Mouse (Mus musculus) forebrain, postnatal 0 days (tissue): ENCODE data around the gene Lrrtm3. TPM values are rescaled to one million over a fixed set of nuclear protein-coding genes. Genes with fewer than 3 reads are reported as not detected.

Experiments
- ATAC-seq: fragments of 200-750 bp; cut with Nextera tagmentation; 2 replicates; pipeline ENCODE4 v1.8.0; 2017; ENCODE audit warnings: mild to moderate bottlenecking, moderate library complexity
- DNase-seq: peaks from one replicate; pipeline ENCODE4 v3.0.0-alpha.2; 2015
- H3K27ac ChIP-seq: fragments of 300-500 bp; sonication (generic); 2 replicates; pipeline ENCODE4 v1.5.1; 2014; ENCODE audit warnings: low read depth, mild to moderate bottlenecking, antibody characterized with exemption, low read length, moderate library complexity, mixed read lengths
- H3K27me3 ChIP-seq: fragments of 300-500 bp; sonication (generic); 2 replicates; pipeline ENCODE4 v1.6.1; 2014; ENCODE audit warnings: mild to moderate bottlenecking, low read length, mixed read lengths; ENCODE audit not compliant: insufficient read depth
- H3K36me3 ChIP-seq: fragments of 300-500 bp; sonication (generic); 2 replicates; pipeline ENCODE4 v1.6.1; 2014; ENCODE audit warnings: mild to moderate bottlenecking, moderate library complexity; ENCODE audit not compliant: insufficient read depth
- H3K4me1 ChIP-seq: fragments of 300-500 bp; sonication (generic); 2 replicates; pipeline ENCODE4 v1.6.1; 2014; ENCODE audit warnings: antibody characterized with exemption; ENCODE audit not compliant: insufficient read depth
- H3K4me2 ChIP-seq: fragments of 300-500 bp; sonication (generic); 2 replicates; pipeline ENCODE4 v1.6.1; 2014; ENCODE audit warnings: low read depth, mild to moderate bottlenecking, moderate library complexity
- H3K4me3 ChIP-seq: fragments of 300-500 bp; sonication (generic); 2 replicates; pipeline ENCODE4 v1.5.1; 2014; ENCODE audit warnings: low read depth, low read length, mixed read lengths
- H3K9ac ChIP-seq: fragments of 300-500 bp; sonication (generic); 2 replicates; pipeline ENCODE4 v1.6.1; 2014; ENCODE audit warnings: mild to moderate bottlenecking
- H3K9me3 ChIP-seq: fragments of 300-500 bp; sonication (generic); 2 replicates; pipeline ENCODE4 v1.6.1; 2016; ENCODE audit warnings: low read length
- CTCF ChIP-seq: sonication (generic); IDR thresholded peaks from 2 replicates; pipeline ENCODE4 v1.5.1; 2016; ENCODE audit warnings: antibody characterized with exemption, control low read depth, low read depth
- WGBS: fragments of 180-500 bp; shearing (Covaris S2); extraction: QIAGEN DNeasy Blood & Tissue Kit; methylation state at CpG from one replicate; pipeline ENCODE4 v1.1.7; 2014; 5-methylcytosine and 5-hydroxymethylcytosine counted together
- polyA plus RNA-seq: library from polyadenylated mRNA; unstranded; fragments of >200 nt; fragmentation: Nextera tagmentation; extraction: Ambion mirVana; gene quantifications from 2 replicates; pipeline ENCODE4 v1.2.1, GENCODE M21; 2015
- total RNA-seq: library from RNA; depleted of rRNA; stranded (reverse); fragments of >200 nt; gene quantifications from 2 replicates; pipeline ENCODE4 v1.2.3, GENCODE M21; 2014

Lrrtm3 gene
- total and polyA plus RNA-seq, 2 experiments from 2014 or later: 25.8 to 26.0 TPM

GRCm38 (mm10) chr10:64083813-64084212 is 6.3 kb downstream of the Lrrtm3 start:
- TF ChIP-seq CTCF: no peak
- H3K9ac ChIP-seq: no peak overlapping the region
- no peak overlapping the region for H3K27ac ChIP-seq
- 49% methylated on average over 11 of the region's 11 CpGs for WGBS
- peak overlapping the region; percentile 46 for H3K4me2 ChIP-seq
- no peaks in the 10 kb centered on the region for H3K4me1 ChIP-seq
- H3K27me3 ChIP-seq: no peaks in the 10 kb centered on the region
- DNase-seq (peak; percentile 21), ATAC-seq (no peak)
- no peaks in the 10 kb centered on the region for H3K9me3 ChIP-seq
- H3K4me3 ChIP-seq: peak overlapping the region; percentile 57
- H3K36me3 ChIP-seq: no peaks in the 10 kb centered on the region

- Histone ChIP-seq H3K9me3 (no peaks in the 10 kb centered on the region), H3K9ac (no peak overlapping the region), H3K27ac (no peak overlapping the region), H3K4me3 (no peak overlapping the region), H3K36me3 (no peaks in the 10 kb centered on the region), H3K4me2 (no peak overlapping the region), H3K4me1 (no peaks in the 10 kb centered on the region), H3K27me3 (no peaks in the 10 kb centered on the region)
- no peak for ATAC-seq
- no peak for TF ChIP-seq CTCF
- no peak for DNase-seq
- WGBS: 80% methylated on average over 3 of the region's 3 CpGs
Measured at GRCm38 (mm10) chr10:64082345-64082744, 7.7 kb downstream of the Lrrtm3 start.

- peak overlapping the region; percentile 6; the same call in 1 of the 2 replicates for H3K4me2 ChIP-seq
- ATAC-seq: peak; percentile 43
Measured at GRCm38 (mm10) chr10:64076410-64077052, 13.5 kb downstream of the Lrrtm3 start.

GRCm38 (mm10) chr10:64075944-64076343 is 14.1 kb downstream of the Lrrtm3 start:
- H3K9ac ChIP-seq: no peak overlapping the region
- no peaks in the 10 kb centered on the region for H3K36me3 ChIP-seq
- DNase-seq (peak; percentile 52), ATAC-seq (peak; percentile 88)
- no peaks in the 10 kb centered on the region for H3K27me3 ChIP-seq
- H3K4me3 ChIP-seq: no peak overlapping the region
- H3K27ac ChIP-seq: no peak overlapping the region
- no peaks in the 10 kb centered on the region for H3K9me3 ChIP-seq
- TF ChIP-seq CTCF: no peak
- H3K4me2 ChIP-seq: peak overlapping the region; percentile 6; the same call in 1 of the 2 replicates
- WGBS: 34% methylated on average over 5 of the region's 5 CpGs
- no peaks in the 10 kb centered on the region for H3K4me1 ChIP-seq

More at GRCm38 (mm10) chr10:64076410-64077052, 13.5 kb downstream of the Lrrtm3 start:
- no peaks in the 10 kb centered on the region for H3K27me3 ChIP-seq
- WGBS: 44% methylated on average over 10 of the region's 10 CpGs
- no peaks in the 10 kb centered on the region for H3K36me3 ChIP-seq
- no peak overlapping the region for H3K9ac ChIP-seq
- peak; percentile 25 for DNase-seq
- no peak for TF ChIP-seq CTCF
- H3K4me3 ChIP-seq: no peak overlapping the region
- no peaks in the 10 kb centered on the region for H3K4me1 ChIP-seq
- H3K9me3 ChIP-seq: no peaks in the 10 kb centered on the region
- no peak overlapping the region for H3K27ac ChIP-seq

GRCm38 (mm10) chr10:64063704-64064103 is 26.4 kb downstream of the Lrrtm3 start:
- TF ChIP-seq CTCF: no peak
- ATAC-seq: no peak
- H3K9me3 ChIP-seq: no peaks in the 10 kb centered on the region
- no peak overlapping the region for H3K27ac ChIP-seq
- no peak for DNase-seq
- H3K36me3 ChIP-seq: no peaks in the 10 kb centered on the region
- H3K4me2 ChIP-seq: no peak overlapping the region
- 73% methylated on average over 9 of the region's 9 CpGs for WGBS
- no peak overlapping the region for H3K9ac ChIP-seq
- H3K4me1 ChIP-seq: no peaks in the 10 kb centered on the region
- H3K4me3 ChIP-seq: no peak overlapping the region
- H3K27me3 ChIP-seq: no peaks in the 10 kb centered on the region

GRCm38 (mm10) chr10:64049946-64050345 is 40.1 kb downstream of the Lrrtm3 start:
- Histone ChIP-seq H3K9ac (no peak overlapping the region), H3K9me3 (no peaks in the 10 kb centered on the region), H3K27me3 (no peaks in the 10 kb centered on the region), H3K36me3 (no peaks in the 10 kb centered on the region), H3K4me3 (no peak overlapping the region), H3K4me1 (no peaks in the 10 kb centered on the region), H3K27ac (no peak overlapping the region), H3K4me2 (no peak overlapping the region)
- TF ChIP-seq CTCF: no peak
- DNase-seq (no peak), ATAC-seq (no peak)
- 77% methylated on average over 6 of the region's 6 CpGs for WGBS

GRCm38 (mm10) chr10:64049151-64049550 is 40.9 kb downstream of the Lrrtm3 start:
- H3K9me3 ChIP-seq: no peaks in the 10 kb centered on the region
- H3K4me2 ChIP-seq: no peak overlapping the region
- DNase-seq: no peak
- no peak overlapping the region for H3K4me3 ChIP-seq
- H3K36me3 ChIP-seq: no peaks in the 10 kb centered on the region
- no peak for TF ChIP-seq CTCF
- H3K9ac ChIP-seq: no peak overlapping the region
- H3K27me3 ChIP-seq: no peaks in the 10 kb centered on the region
- ATAC-seq: no peak
- no peak overlapping the region for H3K27ac ChIP-seq
- no peaks in the 10 kb centered on the region for H3K4me1 ChIP-seq
- WGBS: 85% methylated on average over 6 of the region's 6 CpGs
